Mouse (Mus musculus): ENCODE data around the gene Gm20662. TPM values are rescaled to one million over a fixed set of nuclear protein-coding genes. Genes with fewer than 3 reads are reported as not detected.

Gm20662 gene
- polyA plus RNA-seq, 1 experiment from 2014 or later, result 0.96 TPM

DNA sequence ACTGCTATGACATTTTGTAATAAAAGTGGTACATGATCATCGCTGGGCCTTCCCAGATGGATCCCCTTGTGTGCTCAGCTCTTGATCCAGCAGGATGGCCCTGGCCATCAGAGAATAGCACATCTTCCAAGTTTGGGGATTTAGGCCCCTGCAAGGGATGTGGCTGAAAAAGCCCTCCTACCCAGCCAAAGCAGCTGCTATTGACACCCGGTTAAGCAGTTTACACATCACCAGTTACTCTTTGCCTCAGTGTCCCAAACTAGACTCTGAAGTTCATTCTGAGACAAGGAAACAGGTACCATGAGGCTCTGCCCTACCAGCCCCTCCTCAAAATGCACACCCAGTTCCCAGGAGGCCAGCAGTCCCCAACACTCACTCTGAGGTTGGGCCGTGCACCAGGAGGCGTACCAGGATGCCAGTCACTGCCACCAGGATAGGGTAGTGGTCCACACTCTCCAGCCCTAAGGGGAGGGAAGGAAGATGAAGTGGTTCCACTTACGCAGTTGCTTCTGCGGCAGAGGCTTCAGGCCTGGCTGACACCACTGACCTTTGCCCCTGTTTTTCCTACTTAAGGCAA is 59.6 kb downstream of the Gm20662 start:
- H3K27me3 ChIP-seq (ENCODE audit: control insufficient read depth, insufficient read depth, low read length), result no peaks in the 10 kb centered on the region
- WGBS, result 87% methylated on average over 6 of the region's 6 CpGs
- H3K4me3 ChIP-seq (ENCODE audit: low read depth, low read length), result no peak overlapping the region
- ATAC-seq (ENCODE audit: insufficient number of reproducible peaks, low FRiP score, low TSS enrichment, low read depth) (no peak), DNase-seq (ENCODE audit: low spot score) (no peak)
- no peaks in the 10 kb centered on the region for H3K9me3 ChIP-seq (ENCODE audit: control insufficient read depth, low read length)
- 0 out of 2 replicates have a peak, but pooled peaks cover 3% of the 10 kb centered on the region for H3K4me1 ChIP-seq (ENCODE audit: control insufficient read depth, insufficient read depth, low read length)
- H3K9ac ChIP-seq (ENCODE audit: low read length), result no peak overlapping the region
- peaks cover 15% of the 10 kb centered on the region for H3K36me3 ChIP-seq (ENCODE audit: control insufficient read depth, insufficient read depth, low read length)
- no peak overlapping the region for H3K27ac ChIP-seq (replicated peaks; ENCODE audit: low read depth, low read length)
- no peak overlapping the region for H3K4me2 ChIP-seq (ENCODE audit: low read depth, severe bottlenecking)

GRCm38 (mm10) chr9:108056361-108057261 is 60.5 kb downstream of the Gm20662 start:
- peaks cover 10% of the 10 kb centered on the region for H3K36me3 ChIP-seq (ENCODE audit: control insufficient read depth, insufficient read depth, low read length)
- H3K9me3 ChIP-seq (ENCODE audit: control insufficient read depth, low read length), result no peaks in the 10 kb centered on the region
- no peak overlapping the region for H3K4me2 ChIP-seq (ENCODE audit: low read depth, severe bottlenecking)
- 83% methylated on average over 28 of the region's 28 CpGs for WGBS
- H3K9ac ChIP-seq (ENCODE audit: low read length), result no peak overlapping the region
- no peaks in the 10 kb centered on the region for H3K27me3 ChIP-seq (ENCODE audit: control insufficient read depth, insufficient read depth, low read length)
- H3K27ac ChIP-seq (replicated peaks; ENCODE audit: low read depth, low read length), result no peak overlapping the region
- 0 out of 2 replicates have a peak, but pooled peaks cover 3% of the 10 kb centered on the region for H3K4me1 ChIP-seq (ENCODE audit: control insufficient read depth, insufficient read depth, low read length)
- H3K4me3 ChIP-seq (ENCODE audit: low read depth, low read length), result no peak overlapping the region
- ATAC-seq (ENCODE audit: insufficient number of reproducible peaks, low FRiP score, low TSS enrichment, low read depth), result no peak
- no peak for DNase-seq (ENCODE audit: low spot score)

- Histone ChIP-seq H3K9me3 (ENCODE audit: control insufficient read depth, low read length) (no peaks in the 10 kb centered on the region), H3K27me3 (ENCODE audit: control insufficient read depth, insufficient read depth, low read length) (no peaks in the 10 kb centered on the region), H3K27ac (replicated peaks; ENCODE audit: low read depth, low read length) (no peak overlapping the region), H3K4me2 (ENCODE audit: low read depth, severe bottlenecking) (no peak overlapping the region), H3K36me3 (ENCODE audit: control insufficient read depth, insufficient read depth, low read length) (peaks cover 9% of the 10 kb centered on the region), H3K9ac (ENCODE audit: low read length) (no peak overlapping the region; the same call in 1 of the 2 replicates), H3K4me1 (ENCODE audit: control insufficient read depth, insufficient read depth, low read length) (0 out of 2 replicates have a peak, but pooled peaks cover 3% of the 10 kb centered on the region), H3K4me3 (ENCODE audit: low read depth, low read length) (no peak overlapping the region)
- ATAC-seq (ENCODE audit: insufficient number of reproducible peaks, low FRiP score, low TSS enrichment, low read depth), result no peak
- no peak for DNase-seq (ENCODE audit: low spot score)
- WGBS, result 90% methylated on average over 5 of the region's 5 CpGs
These were observed 61.1 kb downstream of the Gm20662 start for GRCm38 (mm10) chr9:108057262-108057562.

- H3K27ac ChIP-seq (replicated peaks; ENCODE audit: low read depth, low read length), result no peak overlapping the region
- ATAC-seq (ENCODE audit: insufficient number of reproducible peaks, low FRiP score, low TSS enrichment, low read depth) (no peak), DNase-seq (ENCODE audit: low spot score) (no peak)
- no peak overlapping the region for H3K4me3 ChIP-seq (ENCODE audit: low read depth, low read length)
- H3K4me2 ChIP-seq (ENCODE audit: low read depth, severe bottlenecking), result no peak overlapping the region
- 94% methylated on average over 9 of the region's 9 CpGs for WGBS
- H3K36me3 ChIP-seq (ENCODE audit: control insufficient read depth, insufficient read depth, low read length), result peaks cover 13% of the 10 kb centered on the region
- H3K27me3 ChIP-seq (ENCODE audit: control insufficient read depth, insufficient read depth, low read length), result no peaks in the 10 kb centered on the region
- no peak overlapping the region for H3K9ac ChIP-seq (ENCODE audit: low read length)
- H3K9me3 ChIP-seq (ENCODE audit: control insufficient read depth, low read length), result no peaks in the 10 kb centered on the region
- H3K4me1 ChIP-seq (ENCODE audit: control insufficient read depth, insufficient read depth, low read length), result no peaks in the 10 kb centered on the region
These were observed 62.1 kb downstream of the Gm20662 start for GRCm38 (mm10) chr9:108058291-108058690.

DNA sequence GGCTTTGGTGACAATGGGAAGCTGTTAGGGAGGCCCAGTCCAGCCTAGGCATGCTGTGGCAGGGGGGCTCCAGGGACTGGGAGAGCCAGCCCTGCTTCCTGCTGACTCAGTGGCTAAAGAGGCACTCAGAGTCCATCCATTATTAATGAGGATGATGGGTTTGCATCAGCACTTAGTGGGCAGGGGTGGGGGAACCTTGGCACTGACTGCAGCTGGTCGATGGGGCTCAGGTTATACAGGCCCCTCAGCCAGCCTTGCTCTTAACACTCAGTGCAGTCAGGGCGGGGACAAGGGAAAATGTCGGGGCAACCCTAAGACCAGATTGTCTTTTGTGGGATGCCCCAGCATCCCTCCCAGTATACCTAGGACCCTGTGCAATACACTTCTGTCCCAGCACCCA is 66.0 kb downstream of the Gm20662 start:
- no peaks in the 10 kb centered on the region for H3K4me1 ChIP-seq (ENCODE audit: control insufficient read depth, insufficient read depth, low read length)
- no peak overlapping the region for H3K27ac ChIP-seq (replicated peaks; ENCODE audit: low read depth, low read length)
- H3K4me2 ChIP-seq (ENCODE audit: low read depth, severe bottlenecking), result no peak overlapping the region
- no peak for ATAC-seq (ENCODE audit: insufficient number of reproducible peaks, low FRiP score, low TSS enrichment, low read depth)
- 87% methylated on average over 3 of the region's 3 CpGs for WGBS
- no peak overlapping the region for H3K4me3 ChIP-seq (ENCODE audit: low read depth, low read length)
- H3K36me3 ChIP-seq (ENCODE audit: control insufficient read depth, insufficient read depth, low read length), result peaks cover 6% of the 10 kb centered on the region
- DNase-seq (ENCODE audit: low spot score), result no peak
- H3K27me3 ChIP-seq (ENCODE audit: control insufficient read depth, insufficient read depth, low read length), result no peaks in the 10 kb centered on the region
- 0 out of 2 replicates have a peak overlapping the region, but pooled peaks have one; percentile 5 for H3K9ac ChIP-seq (ENCODE audit: low read length)
- no peaks in the 10 kb centered on the region for H3K9me3 ChIP-seq (ENCODE audit: control insufficient read depth, low read length)

DNA sequence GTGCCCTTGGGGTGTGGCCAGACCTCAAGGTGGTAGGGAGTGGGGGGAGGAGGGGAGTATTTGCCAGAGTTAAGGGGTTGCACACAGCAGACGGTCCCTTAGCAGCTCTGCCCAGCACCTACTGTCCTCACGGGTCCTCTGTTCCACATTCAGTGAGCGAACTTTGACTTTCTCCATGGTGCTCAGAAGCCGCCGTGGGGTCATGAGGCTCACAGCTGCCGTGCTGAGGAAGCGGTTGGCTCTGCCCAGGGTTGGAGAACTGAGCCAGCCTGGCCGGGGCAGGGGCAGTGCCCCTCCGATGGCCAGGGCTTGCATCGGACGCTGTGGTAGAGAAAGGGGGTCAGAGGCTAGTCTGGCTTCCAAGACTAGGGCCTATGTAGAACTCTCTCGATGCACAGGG is 67.2 kb downstream of the Gm20662 start:
- no peaks in the 10 kb centered on the region for H3K4me1 ChIP-seq (ENCODE audit: control insufficient read depth, insufficient read depth, low read length)
- no peak overlapping the region for H3K4me2 ChIP-seq (ENCODE audit: low read depth, severe bottlenecking)
- DNase-seq (ENCODE audit: low spot score), result no peak
- no peak overlapping the region for H3K4me3 ChIP-seq (ENCODE audit: low read depth, low read length)
- 84% methylated on average over 12 of the region's 12 CpGs for WGBS
- no peak overlapping the region for H3K27ac ChIP-seq (replicated peaks; ENCODE audit: low read depth, low read length)
- no peak overlapping the region for H3K9ac ChIP-seq (ENCODE audit: low read length)
- ATAC-seq (ENCODE audit: insufficient number of reproducible peaks, low FRiP score, low TSS enrichment, low read depth), result no peak
- no peaks in the 10 kb centered on the region for H3K9me3 ChIP-seq (ENCODE audit: control insufficient read depth, low read length)
- peaks cover 6% of the 10 kb centered on the region for H3K36me3 ChIP-seq (ENCODE audit: control insufficient read depth, insufficient read depth, low read length)
- H3K27me3 ChIP-seq (ENCODE audit: control insufficient read depth, insufficient read depth, low read length), result no peaks in the 10 kb centered on the region

GRCm38 (mm10) chr9:108065491-108066011 is 69.4 kb downstream of the Gm20662 start:
- no peaks in the 10 kb centered on the region for H3K4me1 ChIP-seq (ENCODE audit: control insufficient read depth, insufficient read depth, low read length)
- H3K4me2 ChIP-seq (ENCODE audit: low read depth, severe bottlenecking), result no peak overlapping the region
- H3K9me3 ChIP-seq (ENCODE audit: control insufficient read depth, low read length), result no peaks in the 10 kb centered on the region
- peaks cover 14% of the 10 kb centered on the region for H3K36me3 ChIP-seq (ENCODE audit: control insufficient read depth, insufficient read depth, low read length)
- ATAC-seq (ENCODE audit: insufficient number of reproducible peaks, low FRiP score, low TSS enrichment, low read depth) (no peak), DNase-seq (ENCODE audit: low spot score) (peak; percentile 63)
- H3K27me3 ChIP-seq (ENCODE audit: control insufficient read depth, insufficient read depth, low read length), result no peaks in the 10 kb centered on the region
- WGBS, result 50% methylated on average over 5 of the region's 5 CpGs
- H3K4me3 ChIP-seq (ENCODE audit: low read depth, low read length), result no peak overlapping the region
- H3K27ac ChIP-seq (replicated peaks; ENCODE audit: low read depth, low read length), result no peak overlapping the region
- no peak overlapping the region for H3K9ac ChIP-seq (ENCODE audit: low read length)

DNA sequence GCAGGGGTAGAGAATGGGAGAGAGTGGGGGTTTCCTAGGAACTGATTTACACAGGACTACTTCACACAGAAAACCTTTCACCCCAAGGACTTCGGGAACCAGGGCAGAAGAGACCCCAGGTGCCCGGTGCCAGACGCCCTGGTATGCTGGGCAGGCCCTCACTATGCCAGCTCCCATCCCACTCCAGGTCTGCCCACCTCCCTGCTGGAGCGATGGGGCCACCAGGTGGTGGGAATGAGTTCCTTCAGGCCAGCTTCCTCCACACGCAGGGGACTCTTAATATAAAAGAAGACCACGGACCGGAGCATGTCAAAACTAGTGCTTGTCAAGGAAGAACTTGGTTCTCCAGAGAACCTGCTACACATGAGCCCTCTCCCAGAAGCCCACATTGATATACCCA is 71.0 kb downstream of the Gm20662 start:
- Histone ChIP-seq H3K4me2 (ENCODE audit: low read depth, severe bottlenecking) (no peak overlapping the region), H3K9me3 (ENCODE audit: control insufficient read depth, low read length) (no peaks in the 10 kb centered on the region), H3K27me3 (ENCODE audit: control insufficient read depth, insufficient read depth, low read length) (no peaks in the 10 kb centered on the region), H3K36me3 (ENCODE audit: control insufficient read depth, insufficient read depth, low read length) (peaks cover 16% of the 10 kb centered on the region), H3K4me1 (ENCODE audit: control insufficient read depth, insufficient read depth, low read length) (no peaks in the 10 kb centered on the region), H3K9ac (ENCODE audit: low read length) (no peak overlapping the region), H3K4me3 (ENCODE audit: low read depth, low read length) (no peak overlapping the region), H3K27ac (replicated peaks; ENCODE audit: low read depth, low read length) (no peak overlapping the region)
- ATAC-seq (ENCODE audit: insufficient number of reproducible peaks, low FRiP score, low TSS enrichment, low read depth) (no peak), DNase-seq (ENCODE audit: low spot score) (no peak)
- WGBS, result 73% methylated on average over 7 of the region's 7 CpGs

Measured in limb, embryonic 11.5 days (tissue).